ENCODE assay signal across 21 mouse cellular contexts in genomic region chr2:39185942-39186341, GRCm38 (mm10). TPM values are rescaled to one million over a fixed set of nuclear protein-coding genes. Genes with fewer than 3 reads are reported as not detected.
DNase-seq lines count a peak whose midpoint lies in the region; ATAC-seq and TF ChIP-seq lines count a peak whose summit lies in the region.
"Had no signal": no experiment of that assay in that cellular context is flagged by ENCODE, and none has a peak within 500 bp of the region (broad histone marks: within the 10 kb centered on the region; RNA-seq: fewer than 3 reads in every experiment).

No protein-coding gene starts in this region.

- TF ChIP-seq CTCF in liver, embryonic 14.5 days (IDR thresholded peaks at IDR 0.05; ENCODE audit: low read depth) = 0 out of 2 replicates have a peak, but pooled peaks have one; percentile 12
- TF ChIP-seq CTCF in CH12.LX (conservative IDR thresholded peaks at IDR 0.05 in 1 of 2, IDR thresholded peaks at IDR 0.05 in 1 of 2; ENCODE audit: low read depth in 2 of 2, low read length in 2 of 2) = peak in 1 of 2 experiments; percentile 51; a peak in 2 of 4 replicates
- peak; percentile 40 for TF ChIP-seq CTCF in stomach, postnatal 0 days (IDR thresholded peaks at IDR 0.05; ENCODE audit: low read depth)

- TF ChIP-seq RAD21 in CH12.LX (IDR thresholded peaks at IDR 0.05; ENCODE audit: low read depth, low read length) = no peak; the same call in 1 of the 2 replicates

- no peak for TF ChIP-seq EP300 in liver, embryonic 14.5 days (IDR thresholded peaks at IDR 0.05; ENCODE audit: low read depth)
- TF ChIP-seq EP300 in CH12.LX (IDR thresholded peaks at IDR 0.05; ENCODE audit: low read length) = no peak
- no peak for TF ChIP-seq EP300 in stomach, postnatal 0 days (optimal IDR thresholded peaks at IDR 0.05)

- no peak overlapping the region for H3K9ac ChIP-seq in liver, embryonic 14.5 days (replicated peaks)
- no peak overlapping the region for H3K9ac ChIP-seq in CH12.LX (ENCODE audit: insufficient read depth, low read depth)
- no peak overlapping the region for H3K9ac ChIP-seq in stomach, postnatal 0 days (ENCODE audit: low read length)
- H3K9ac ChIP-seq: forebrain, embryonic 15.5 days; hindbrain, embryonic 12.5 days; limb, embryonic 13.5 days; lung, embryonic 14.5 days had no signal

- 52% methylated on average over 3 of the region's 3 CpGs for WGBS in liver, embryonic 14.5 days (ENCODE audit: insufficient replicate concordance)
- WGBS in stomach, postnatal 0 days = 65% methylated on average over 3 of the region's 3 CpGs

- peak; percentile 34 for DNase-seq in heart, adult 11 months
- no peak for DNase-seq in heart, adult 18-20 months
- DNase-seq in liver, embryonic 14.5 days (ENCODE audit: low read depth in 3 of 3, low spot score in 3 of 3) = no peak
- DNase-seq in liver (no peak), CH12.LX (ENCODE audit: extremely low read depth) (peak; percentile 31)
- DNase-seq in stomach, postnatal 0 days (ENCODE audit: low spot score) = peak; percentile 30
- DNase-seq in lung, postnatal 10 days = no peak
- DNase-seq: cerebellum, adult 18-20 months; cerebellum, postnatal 25 days; embryo, embryonic 11 days; gastrocnemius, postnatal 14 days; layer of hippocampus, postnatal 36 days; lung, embryonic 14.5 days; lung, postnatal 4 days; retina, postnatal 1 day had no signal

- no peak overlapping the region for H3K27ac ChIP-seq in liver, embryonic 14.5 days
- H3K27ac ChIP-seq in CH12.LX (ENCODE audit: insufficient read depth, low read depth) = no peak overlapping the region
- no peak overlapping the region for H3K27ac ChIP-seq in stomach, postnatal 0 days (replicated peaks)
- H3K27ac ChIP-seq: forebrain, embryonic 15.5 days; heart, embryonic 10.5 days; hindbrain, embryonic 12.5 days; limb, embryonic 13.5 days; midbrain, embryonic 10.5 days had no signal

- ATAC-seq in liver, embryonic 14.5 days (ENCODE audit: insufficient read depth) = no peak
- ATAC-seq in stomach, postnatal 0 days (ENCODE audit: low FRiP score, low TSS enrichment) = no peak
- ATAC-seq: forebrain, embryonic 15.5 days; inflammation-experienced regulatory T-cells, adult 6 months had no signal

- peaks cover 0 to 5% of the 10 kb centered on the region in 2 experiments; a peak in 3 of 4 replicates for H3K4me1 ChIP-seq in liver, embryonic 14.5 days (replicated peaks; ENCODE audit: control insufficient read depth in 2 of 2, insufficient read depth in 2 of 2, low read length in 1 of 2)
- peaks cover 4 to 42% of the 10 kb centered on the region in 2 experiments for H3K4me1 ChIP-seq in CH12.LX (ENCODE audit: control insufficient read depth in 1 of 2, insufficient read depth in 2 of 2)
- H3K4me1 ChIP-seq in stomach, postnatal 0 days (replicated peaks; ENCODE audit: control insufficient read depth, insufficient read depth) = no peaks in the 10 kb centered on the region; the same call in 1 of the 2 replicates

- dilution Hi-C loops in CH12.LX (cut with MboI; ENCODE audit: extremely low pct_ligation_motif_present, extremely low pct_unique_long_range_greater_than_20kb, low sequenced_read_pairs) = no loop called here

- no peaks in the 10 kb centered on the region for H3K36me3 ChIP-seq in liver, embryonic 14.5 days (replicated peaks; ENCODE audit: control insufficient read depth, insufficient read depth, low read depth)
- H3K36me3 ChIP-seq in CH12.LX (replicated peaks in 1 of 2; ENCODE audit: control insufficient read depth in 1 of 2, insufficient read depth in 1 of 2, low read length in 1 of 2) = peaks cover 0 to 37% of the 10 kb centered on the region in 2 experiments
- H3K36me3 ChIP-seq in stomach, postnatal 0 days (ENCODE audit: control insufficient read depth, insufficient read depth, low read length) = no peaks in the 10 kb centered on the region; the same call in 1 of the 2 replicates

- no peak overlapping the region for H3K4me3 ChIP-seq in liver, embryonic 14.5 days (ENCODE audit: insufficient read depth in 1 of 2, low read depth in 2 of 2, low read length in 2 of 2)
- H3K4me3 ChIP-seq in CH12.LX (replicated peaks in 1 of 3; ENCODE audit: low read depth in 2 of 3, low read length in 2 of 3, poor library complexity in 1 of 3) = no peak overlapping the region
- no peak overlapping the region for H3K4me3 ChIP-seq in stomach, postnatal 0 days (ENCODE audit: low read depth, low read length)
- H3K4me3 ChIP-seq: forebrain, embryonic 15.5 days; heart, embryonic 10.5 days; hindbrain, embryonic 12.5 days; limb, embryonic 13.5 days; midbrain, embryonic 10.5 days had no signal

- no peaks in the 10 kb centered on the region for H3K27me3 ChIP-seq in liver, embryonic 14.5 days (ENCODE audit: control insufficient read depth, insufficient read depth, low read length)
- H3K27me3 ChIP-seq in CH12.LX (replicated peaks) = no peaks in the 10 kb centered on the region
- H3K27me3 ChIP-seq in stomach, postnatal 0 days (ENCODE audit: control insufficient read depth, insufficient read depth, low read length) = no peaks in the 10 kb centered on the region
- H3K27me3 ChIP-seq: forebrain, embryonic 15.5 days; hindbrain, embryonic 12.5 days; limb, embryonic 13.5 days had no signal

- H3K4me2 ChIP-seq in liver, embryonic 14.5 days (ENCODE audit: low read depth) = no peak overlapping the region
- no peak overlapping the region for H3K4me2 ChIP-seq in CH12.LX (ENCODE audit: insufficient read depth, low read depth, poor library complexity, severe bottlenecking)
- H3K4me2 ChIP-seq in stomach, postnatal 0 days (replicated peaks; ENCODE audit: low read depth) = no peak overlapping the region
- H3K4me2 ChIP-seq: forebrain, embryonic 15.5 days; hindbrain, embryonic 12.5 days; limb, embryonic 13.5 days; lung, embryonic 14.5 days had no signal

- no peak for TF ChIP-seq POLR2A in CH12.LX (IDR thresholded peaks at IDR 0.05; ENCODE audit: low read depth, low read length)

- in situ Hi-C loops in CH12.LX (cut with MboI; ENCODE audit: low pct_ligation_motif_present, low pct_unique_long_range_greater_than_20kb, low sequenced_read_pairs) = no loop called here

- H3K9me3 ChIP-seq in liver, embryonic 14.5 days (ENCODE audit: control insufficient read depth, low read length) = no peaks in the 10 kb centered on the region
- no peaks in the 10 kb centered on the region for H3K9me3 ChIP-seq in CH12.LX (replicated peaks; ENCODE audit: low read length)
- H3K9me3 ChIP-seq in stomach, postnatal 0 days (ENCODE audit: control insufficient read depth, low read length) = no peaks in the 10 kb centered on the region
- H3K9me3 ChIP-seq: forebrain, embryonic 15.5 days; heart, embryonic 10.5 days; hindbrain, embryonic 12.5 days; limb, embryonic 13.5 days; midbrain, embryonic 10.5 days had no signal

- no peaks in the 10 kb centered on the region for H3K79me2 ChIP-seq in CH12.LX (replicated peaks; ENCODE audit: control insufficient read depth, extremely low read depth, insufficient read depth, poor library complexity, severe bottlenecking)

TF ChIP-seq in CH12.LX, 34 proteins besides CTCF, POLR2A, EP300 and RAD21:
- TF ChIP-seq NELFE (IDR thresholded peaks at IDR 0.05; ENCODE audit: low read depth, low read length) (no peak), ZC3H11A (IDR thresholded peaks at IDR 0.05; ENCODE audit: low read depth, low read length) (no peak), ZKSCAN1 (IDR thresholded peaks at IDR 0.05; ENCODE audit: borderline replicate concordance, low read depth, low read length) (peak; percentile 81), E2F4 (IDR thresholded peaks at IDR 0.05; ENCODE audit: insufficient replicate concordance, low read depth, low read length) (no peak), GABPA (IDR thresholded peaks at IDR 0.05; ENCODE audit: insufficient replicate concordance, low read depth, low read length) (no peak), NRF1 (IDR thresholded peaks at IDR 0.05; ENCODE audit: low read depth, low read length) (no peak), HCFC1 (IDR thresholded peaks at IDR 0.05; ENCODE audit: low read depth, low read length) (no peak), MYC (IDR thresholded peaks at IDR 0.05; ENCODE audit: low read depth, low read length) (no peak), USF1 (IDR thresholded peaks at IDR 0.05; ENCODE audit: low read depth, low read length) (no peak), CHD2 (IDR thresholded peaks at IDR 0.05; ENCODE audit: low read length) (no peak), MEF2A (IDR thresholded peaks at IDR 0.05; ENCODE audit: borderline replicate concordance, low read depth, low read length) (no peak), SMC3 (IDR thresholded peaks at IDR 0.05; ENCODE audit: low read depth, low read length) (peak; percentile 26)
TF ChIP-seq in CH12.LX: peak in this region for 2.

RNA-seq across cellular contexts. Expression of gene Scai, which starts 4.6 kb away (rescaled TPM):
- 1 to 10 TPM; 5.0 to 5.1 TPM for total RNA-seq in heart, adult 18-20 months (2021)
- polyA plus RNA-seq in liver, embryonic 14.5 days (2012; rRNA removed) = 0.77 and 1.1 TPM in 2 replicates
- 0.98 and 1.7 TPM in 2 replicates for polyA plus RNA-seq in liver, embryonic 14.5 days (2014; fragmentation: Nextera tagmentation; extraction: Ambion mirVana)
- total RNA-seq in CH12.LX (2012; rRNA removed) (4.2 and 4.4 TPM in 2 replicates), CH12.LX (2014; rRNA removed) (4.7 and 8.3 TPM in 2 replicates)
- polyA plus RNA-seq in CH12.LX (2012; ENCODE audit: insufficient read length, low read depth) = 4.8 and 7.9 TPM in 2 replicates
- 2.6 and 3.3 TPM in 2 replicates for polyA plus RNA-seq in stomach, postnatal 0 days (2015; fragmentation: Nextera tagmentation; extraction: Ambion mirVana)

RNA-seq across cellular contexts. Expression of gene Ppp6c, which starts 40.3 kb away (rescaled TPM):
- 10 to 100 TPM; 56.3 to 56.5 TPM for total RNA-seq in heart, adult 18-20 months (2021)
- 19.4 and 21.9 TPM in 2 replicates for polyA plus RNA-seq in liver, embryonic 14.5 days (2012; rRNA removed)
- 46.9 and 53.0 TPM in 2 replicates for polyA plus RNA-seq in liver, embryonic 14.5 days (2014; fragmentation: Nextera tagmentation; extraction: Ambion mirVana)
- total RNA-seq in CH12.LX (2012; rRNA removed) (24.9 and 33.7 TPM in 2 replicates), CH12.LX (2014; rRNA removed) (79.8 and 83.3 TPM in 2 replicates)
- polyA plus RNA-seq in CH12.LX (2012; ENCODE audit: insufficient read length, low read depth) = 68.7 and 70.4 TPM in 2 replicates
- 59.5 and 59.6 TPM in 2 replicates for polyA plus RNA-seq in stomach, postnatal 0 days (2015; fragmentation: Nextera tagmentation; extraction: Ambion mirVana)

Comparison
In these comparisons a context has a peak if more than half of its experiments do, and no peak if none do; other contexts are left out.
1. DNase-seq: peak in heart, adult 11 months (single experiment), CH12.LX (single experiment) and stomach, postnatal 0 days (single experiment); none in heart, adult 18-20 months (0 of 2), liver, embryonic 14.5 days (0 of 3), liver (single experiment) and lung, postnatal 10 days (single experiment).